Mouse (Mus musculus): Measurements from ENCODE around the gene A130010J15Rik.
A peak's percentile ranks its signal among the peaks of the same experiment; 100 is the strongest.

A130010J15Rik gene

GRCm38 (mm10) chr1:193167746-193168145, at the start of gene A130010J15Rik:
Gene A130010J15Rik (plus strand): TSS chr1:193168046.
- no peak for DNase-seq

- DNase-seq = no peak
Measured at GRCm38 (mm10) chr1:193122793-193123192, 45.1 kb upstream of the A130010J15Rik start.

DNA sequence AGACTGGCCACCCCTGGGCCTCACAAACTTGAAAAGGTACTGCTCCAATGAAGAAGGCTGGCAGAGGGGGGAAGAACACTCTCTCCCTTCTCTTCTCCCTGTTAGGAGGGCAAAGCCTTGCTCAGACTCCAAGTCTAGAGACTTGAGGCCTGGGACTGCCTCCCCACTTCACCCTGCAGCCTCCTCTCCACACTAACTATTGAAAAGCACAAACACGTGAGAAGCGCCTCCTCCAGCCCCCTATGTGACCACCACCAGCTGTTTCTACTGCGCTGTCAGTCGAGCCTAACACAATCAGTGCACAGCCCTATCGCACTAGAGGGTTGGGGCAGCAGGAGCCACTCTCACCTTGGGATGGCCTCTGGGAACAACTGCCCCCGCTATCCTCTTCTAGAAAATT, 44.6 kb upstream of the A130010J15Rik start:
- no peak for DNase-seq

GRCm38 (mm10) chr1:193125835-193126234, 42.0 kb upstream of the A130010J15Rik start:
- no peak for DNase-seq

DNA sequence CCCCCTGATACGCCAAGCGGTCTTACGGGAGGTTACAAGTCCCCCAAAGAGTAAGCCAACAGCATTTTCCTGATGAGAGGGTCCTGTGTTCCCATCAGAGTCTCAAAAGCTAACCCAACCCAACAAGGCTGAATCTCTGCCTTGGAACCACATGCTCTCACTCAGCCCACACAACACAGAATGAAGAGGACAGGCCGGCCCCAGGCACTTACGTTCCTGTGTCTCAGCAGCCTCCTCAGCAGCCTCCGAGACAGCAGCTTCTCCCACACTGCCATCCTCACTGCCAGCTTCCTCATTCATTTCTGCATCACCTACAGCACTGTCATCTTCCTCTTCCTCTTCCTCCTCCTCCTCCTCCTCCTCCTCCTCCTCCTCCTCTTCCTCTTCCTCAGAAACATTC, 39.8 kb upstream of the A130010J15Rik start:
- DNase-seq = no peak

DNA sequence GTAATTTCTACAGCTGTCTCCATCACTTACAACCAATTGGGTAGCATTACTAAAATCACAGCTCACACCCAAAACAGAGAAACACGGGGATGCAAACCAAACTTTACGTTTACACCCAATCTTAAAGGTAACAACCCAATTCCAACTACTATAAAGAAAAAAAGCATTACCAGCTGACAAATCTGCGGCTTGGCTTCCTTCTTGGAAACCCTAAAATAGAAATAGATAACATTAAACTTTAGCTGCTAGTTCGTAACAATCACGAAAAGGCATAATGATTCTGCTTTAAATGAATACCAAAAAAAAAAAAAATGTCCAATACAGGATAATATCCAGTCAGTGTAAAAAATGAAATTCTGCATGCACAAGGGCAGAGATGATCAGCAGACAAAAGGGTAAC, 38.5 kb upstream of the A130010J15Rik start:
- no peak for DNase-seq

DNA sequence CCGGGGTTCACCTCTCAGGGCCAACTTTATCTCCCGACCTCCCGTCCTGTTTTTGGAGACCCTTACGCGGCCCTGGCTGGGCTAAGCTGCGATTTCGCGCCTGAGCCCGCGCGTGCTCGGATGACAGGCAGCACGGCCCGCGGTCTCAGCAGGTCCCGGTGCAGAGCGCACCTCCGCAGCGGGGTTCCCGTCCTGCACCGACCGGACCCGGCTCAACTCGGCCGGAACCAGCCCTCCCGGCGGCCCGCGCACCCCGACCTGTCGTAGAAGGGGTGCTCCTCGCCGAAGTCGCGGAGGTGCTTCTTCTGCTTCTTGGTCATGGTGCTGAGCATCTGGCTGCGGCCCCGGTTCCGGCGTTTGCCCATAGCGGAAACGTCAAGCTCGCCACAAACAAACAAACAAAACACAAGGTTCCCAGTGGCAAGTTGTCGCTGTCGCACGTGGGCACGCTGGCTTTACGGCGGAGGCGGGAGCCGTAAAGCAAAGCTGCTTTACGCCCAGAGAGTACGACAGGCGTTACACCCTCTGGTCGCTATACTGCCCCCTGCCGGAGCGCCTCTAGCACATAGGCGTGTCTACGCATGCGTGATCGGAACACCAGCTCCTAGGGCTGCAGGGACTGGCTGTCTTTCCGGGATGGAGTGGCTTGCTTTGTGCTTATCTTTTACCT, 37.9 kb upstream of the A130010J15Rik start, which contains the start of gene Diexf:
TSS of gene Diexf (minus strand) at position 487 of the 670 bp plus-strand sequence.
- DNase-seq = peak; percentile 99

- no peak for DNase-seq
Measured at GRCm38 (mm10) chr1:193130456-193130825, 37.4 kb upstream of the A130010J15Rik start.

DNA sequence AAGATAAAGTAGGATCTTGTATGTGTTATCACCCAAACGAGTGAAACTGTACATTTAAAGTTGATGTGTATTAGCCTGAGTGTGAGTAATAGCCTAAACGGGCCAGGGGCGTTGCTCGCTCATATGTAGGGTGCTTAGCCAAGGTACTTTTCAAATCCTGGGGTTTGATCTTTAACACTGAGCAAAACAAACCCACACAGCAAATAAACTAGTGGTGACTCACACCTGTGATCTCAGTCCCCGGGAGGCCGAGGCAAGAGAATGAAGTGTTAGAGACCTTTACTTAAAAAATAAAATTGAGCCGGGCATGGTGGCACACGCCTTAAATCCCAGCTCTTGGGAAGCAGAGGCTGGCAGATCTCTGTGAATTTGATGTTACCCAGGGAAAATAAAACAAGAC, 37.0 kb upstream of the A130010J15Rik start:
- DNase-seq = no peak

- no peak for DNase-seq
Measured at GRCm38 (mm10) chr1:193131311-193131948, 36.4 kb upstream of the A130010J15Rik start.

GRCm38 (mm10) chr1:193132385-193132784, 35.5 kb upstream of the A130010J15Rik start:
- no peak for DNase-seq

- DNase-seq = no peak
Measured at GRCm38 (mm10) chr1:193133726-193134125, 34.1 kb upstream of the A130010J15Rik start.

GRCm38 (mm10) chr1:193138087-193138486, 29.8 kb upstream of the A130010J15Rik start:
- no peak for DNase-seq

- DNase-seq = no peak
Measured at GRCm38 (mm10) chr1:193138669-193139068, 29.2 kb upstream of the A130010J15Rik start.

DNA sequence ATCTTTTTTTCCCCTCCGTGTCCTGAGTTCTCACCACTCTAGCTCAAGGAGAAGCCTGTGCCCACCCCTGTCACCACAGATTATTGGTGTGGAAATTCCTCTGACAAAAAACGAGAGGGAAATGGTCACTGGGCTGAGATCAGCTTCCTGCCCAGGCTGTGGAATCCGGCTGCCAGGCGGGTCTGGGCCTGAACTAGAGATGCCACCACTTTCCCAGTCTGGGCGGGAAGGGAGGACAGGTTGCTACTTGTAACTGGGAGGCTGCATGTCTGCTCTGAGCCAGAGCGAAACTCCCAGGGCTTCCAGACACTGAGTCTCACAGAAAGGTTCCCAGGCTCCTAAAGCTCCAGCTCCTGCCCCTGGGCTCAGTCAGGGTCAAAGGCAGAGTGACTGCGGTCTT, 26.7 kb upstream of the A130010J15Rik start:
- no peak for DNase-seq

GRCm38 (mm10) chr1:193142517-193143062, 25.3 kb upstream of the A130010J15Rik start:
- no peak for DNase-seq

- no peak for DNase-seq
Measured at GRCm38 (mm10) chr1:193144516-193144915, 23.3 kb upstream of the A130010J15Rik start.

DNA sequence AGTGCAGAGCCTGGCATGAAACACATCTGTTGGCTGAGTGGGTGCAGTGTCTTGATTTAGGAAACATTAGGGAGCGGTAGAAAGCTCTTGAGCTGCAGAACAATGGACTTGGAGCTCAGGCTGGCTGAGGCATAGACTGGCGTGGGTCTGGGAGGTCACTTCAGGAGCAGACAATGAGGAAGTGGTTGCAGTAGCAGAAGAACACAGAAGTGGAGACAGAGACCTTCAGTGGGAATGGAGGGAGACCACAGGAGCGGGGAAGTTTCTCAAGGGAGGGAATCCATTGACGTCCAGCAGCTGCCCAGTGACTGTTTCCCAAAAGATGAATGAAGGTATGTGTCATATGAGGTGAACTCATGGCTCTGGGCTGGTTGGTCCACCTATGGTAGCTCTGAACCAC, 22.7 kb upstream of the A130010J15Rik start:
- no peak for DNase-seq

- DNase-seq = no peak
Measured at GRCm38 (mm10) chr1:193146416-193146815, 21.4 kb upstream of the A130010J15Rik start.

DNA sequence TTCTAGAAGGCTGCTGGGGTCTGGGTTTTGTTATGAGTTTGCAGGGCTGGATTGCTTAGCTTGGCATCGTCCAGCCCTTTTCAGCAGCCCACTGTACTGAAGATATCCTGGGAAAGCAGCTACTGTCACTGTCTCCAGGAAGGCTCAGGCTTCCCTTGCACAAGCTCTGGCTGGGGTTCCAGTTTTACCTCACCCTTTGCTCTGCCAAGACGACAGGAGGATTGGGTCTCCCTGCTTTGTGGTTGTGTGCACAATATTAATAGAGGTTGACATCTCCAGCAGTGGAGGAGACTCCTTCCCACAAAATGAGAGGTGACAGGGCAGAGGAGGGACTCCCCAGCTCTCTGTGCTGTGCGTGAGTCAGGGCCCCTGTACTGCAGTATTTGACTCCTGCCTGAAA, 18.6 kb upstream of the A130010J15Rik start:
- no peak for DNase-seq

DNA sequence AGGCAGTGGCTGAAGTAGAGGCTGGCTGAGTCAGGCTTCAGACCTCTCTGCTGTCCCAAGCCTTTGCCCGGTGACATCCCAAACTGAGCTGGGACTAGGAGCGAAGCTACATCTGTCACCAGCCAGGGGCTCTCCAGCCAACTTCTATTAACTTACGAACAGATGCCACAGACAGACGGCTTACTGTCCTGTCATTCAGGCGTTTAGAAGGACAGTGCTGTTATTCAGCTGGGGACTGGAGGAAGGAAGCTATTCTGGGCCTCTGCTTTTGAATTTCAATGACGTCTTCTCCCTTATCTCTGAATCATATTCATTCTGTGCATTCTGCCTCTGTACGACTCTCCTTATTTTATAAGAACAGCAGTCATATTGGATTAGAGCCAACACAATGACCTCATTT, 16.7 kb upstream of the A130010J15Rik start:
- no peak for DNase-seq

DNA sequence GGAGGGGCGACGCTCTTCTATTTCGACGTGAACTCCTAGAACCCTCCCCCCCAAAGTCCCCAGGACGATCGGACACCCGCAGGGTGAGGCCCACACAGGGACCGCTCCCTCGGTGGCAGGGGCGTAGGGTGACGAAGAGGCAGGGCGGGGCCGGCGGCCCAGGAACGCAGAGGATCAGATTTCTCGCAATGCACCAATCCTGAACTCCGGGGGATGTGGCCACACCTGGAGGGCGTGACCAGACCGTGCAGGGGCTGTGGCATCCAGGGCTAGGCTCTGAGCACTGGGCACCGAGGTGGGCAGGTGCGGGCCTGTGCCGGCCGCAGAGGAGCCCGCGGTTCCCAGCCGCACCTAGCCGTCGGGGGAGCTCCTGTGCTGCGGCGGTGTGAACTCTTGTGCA, 15.0 kb upstream of the A130010J15Rik start, which contains the start of gene Irf6:
TSS of gene Irf6 (plus strand) at position 240 of the 400 bp plus-strand sequence.
- peak; percentile 88 for DNase-seq

DNA sequence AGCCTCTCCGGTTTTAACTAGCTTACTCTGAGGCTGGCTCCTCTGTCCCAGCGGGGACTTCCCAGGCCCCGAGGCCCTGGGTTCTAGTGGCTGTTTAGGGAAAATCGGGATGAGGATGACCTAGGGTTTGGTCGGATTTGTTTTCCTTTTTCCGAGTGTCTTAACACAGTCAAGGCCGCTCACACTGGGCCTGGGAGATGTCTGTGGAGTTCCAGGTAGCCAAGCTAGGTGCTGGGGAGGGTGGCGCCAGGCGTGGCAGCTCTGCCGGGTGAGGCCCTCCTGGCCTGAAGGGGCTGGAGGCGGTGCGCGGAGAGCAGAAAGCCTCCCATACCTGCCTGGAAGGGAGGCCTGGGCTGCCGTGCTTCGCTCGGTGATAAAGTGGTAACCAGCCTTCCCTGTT, 14.3 kb upstream of the A130010J15Rik start:
- peak; percentile 50 for DNase-seq
